Mouse (Mus musculus) heart, adult 2 months (tissue): ENCODE data around the gene Etv1.

Experiments
- CTCF ChIP-seq: fragments of 200-600 bp; IDR thresholded peaks from 2 replicates; pipeline ENCODE4 v1.8.1; 2022; ENCODE audit warnings: antibody characterized with exemption, mild to moderate bottlenecking, moderate library complexity
- EP300 ChIP-seq: fragments of 200-500 bp; IDR thresholded peaks from 2 replicates; pipeline ENCODE4 v1.6.1; 2011; ENCODE audit warnings: low read depth, low read length, control low read depth; ENCODE audit not compliant: insufficient read depth
- POLR2A ChIP-seq: fragments of 200-500 bp; IDR thresholded peaks from 2 replicates; pipeline ENCODE4 v1.6.1; 2011; ENCODE audit warnings: mild to moderate bottlenecking, low read depth, low read length, control low read depth; ENCODE audit not compliant: insufficient read depth

- no peak for TF ChIP-seq CTCF
- TF ChIP-seq POLR2A = no peak
- no peak for TF ChIP-seq EP300
Measured at GRCm38 (mm10) chr12:38834581-38834980, 55.4 kb downstream of the Etv1 start.
